Comparison of ENCODE assay signal across 11 mouse cellular contexts in genomic region chr17:71233210-71233609, GRCm38 (mm10).
"Had no signal": no experiment of that assay in that cellular context is flagged by ENCODE, and none has a peak within 500 bp of the region (broad histone marks: within the 10 kb centered on the region; RNA-seq: fewer than 3 reads in every experiment).

No protein-coding gene starts in this region.

- H3K27ac ChIP-seq: layer of hippocampus, adult 2 months; limb, embryonic 13.5 days; neural tube, embryonic 15.5 days; stomach, postnatal 0 days had no signal

- H3K4me1 ChIP-seq: neural tube, embryonic 15.5 days had no signal

- H3K9me3 ChIP-seq: limb, embryonic 13.5 days; neural tube, embryonic 15.5 days had no signal

- H3K4me3 ChIP-seq: layer of hippocampus, adult 2 months; limb, embryonic 13.5 days; myocyte; neural tube, embryonic 15.5 days had no signal

- H3K9ac ChIP-seq: limb, embryonic 13.5 days; neural tube, embryonic 15.5 days had no signal

- H3K4me2 ChIP-seq: limb, embryonic 13.5 days; neural tube, embryonic 15.5 days had no signal

- H3K27me3 ChIP-seq: limb, embryonic 13.5 days; neural tube, embryonic 15.5 days had no signal

- DNase-seq: kidney, adult 18-20 months; kidney, postnatal 10 days; kidney, postnatal 4 days; left cerebral cortex, postnatal 4 days; midbrain, embryonic 14.5 days; thymus, postnatal 4 days had no signal
